Mouse (Mus musculus): ENCODE measurements around the gene Phf1. TPM values are rescaled to one million over a fixed set of nuclear protein-coding genes. Genes with fewer than 3 reads are reported as not detected.

Gene Phf1
- polyA plus RNA-seq, 1 experiment from 2014 or later = 2.8 TPM

DNA sequence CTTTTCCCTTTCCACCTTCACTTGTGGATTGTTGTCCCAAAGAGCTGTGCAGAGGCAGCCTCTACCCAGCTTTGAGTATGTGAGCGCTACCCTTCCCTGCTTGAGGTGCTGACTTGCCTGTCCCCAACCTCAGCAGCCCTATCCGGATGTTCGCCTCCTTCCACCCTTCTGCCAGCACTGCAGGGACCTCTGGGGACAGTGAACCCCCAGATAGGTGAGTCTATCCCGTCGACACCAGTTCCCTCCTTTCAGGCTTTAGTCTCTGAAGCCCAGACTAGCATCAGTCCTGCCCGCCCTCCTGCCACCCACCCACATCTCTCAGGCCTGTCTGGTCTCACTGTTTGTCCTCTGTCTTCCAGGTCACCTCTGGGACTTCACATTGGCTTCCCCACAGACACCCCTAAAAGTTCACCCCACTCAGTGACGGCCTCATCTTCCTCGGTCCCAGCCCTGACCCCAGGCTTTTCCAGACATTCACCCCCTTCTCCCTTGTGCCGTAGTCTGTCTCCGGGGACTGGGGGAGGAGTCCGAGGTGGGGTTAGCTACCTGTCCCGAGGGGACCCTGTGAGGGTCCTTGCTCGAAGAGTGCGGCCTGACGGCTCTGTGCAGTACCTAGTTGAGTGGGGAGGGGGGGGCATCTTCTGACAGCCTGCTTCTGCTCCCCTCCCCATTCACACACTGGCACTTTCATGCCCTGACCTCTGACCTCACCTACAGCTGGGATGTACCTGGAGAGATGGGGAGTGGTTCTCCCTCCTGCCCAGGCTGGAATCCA, 4.3 kb downstream of the Phf1 start:
- H3K27me3 ChIP-seq (ENCODE audit: poor library complexity, severe bottlenecking) = no peaks in the 10 kb centered on the region
- H3K27ac ChIP-seq = no peak overlapping the region
- WGBS = 91% methylated on average over 15 of the region's 15 CpGs
- no peaks in the 10 kb centered on the region for H3K9me3 ChIP-seq
- DNase-seq (ENCODE audit: extremely low spot score, low spot score) = no peak
- H3K4me1 ChIP-seq = peaks cover 66% of the 10 kb centered on the region
- H3K4me3 ChIP-seq = peak overlapping the region; percentile 84; the same call in 1 of the 2 replicates
- H3K36me3 ChIP-seq (replicated peaks) = peaks cover 43% of the 10 kb centered on the region

DNA sequence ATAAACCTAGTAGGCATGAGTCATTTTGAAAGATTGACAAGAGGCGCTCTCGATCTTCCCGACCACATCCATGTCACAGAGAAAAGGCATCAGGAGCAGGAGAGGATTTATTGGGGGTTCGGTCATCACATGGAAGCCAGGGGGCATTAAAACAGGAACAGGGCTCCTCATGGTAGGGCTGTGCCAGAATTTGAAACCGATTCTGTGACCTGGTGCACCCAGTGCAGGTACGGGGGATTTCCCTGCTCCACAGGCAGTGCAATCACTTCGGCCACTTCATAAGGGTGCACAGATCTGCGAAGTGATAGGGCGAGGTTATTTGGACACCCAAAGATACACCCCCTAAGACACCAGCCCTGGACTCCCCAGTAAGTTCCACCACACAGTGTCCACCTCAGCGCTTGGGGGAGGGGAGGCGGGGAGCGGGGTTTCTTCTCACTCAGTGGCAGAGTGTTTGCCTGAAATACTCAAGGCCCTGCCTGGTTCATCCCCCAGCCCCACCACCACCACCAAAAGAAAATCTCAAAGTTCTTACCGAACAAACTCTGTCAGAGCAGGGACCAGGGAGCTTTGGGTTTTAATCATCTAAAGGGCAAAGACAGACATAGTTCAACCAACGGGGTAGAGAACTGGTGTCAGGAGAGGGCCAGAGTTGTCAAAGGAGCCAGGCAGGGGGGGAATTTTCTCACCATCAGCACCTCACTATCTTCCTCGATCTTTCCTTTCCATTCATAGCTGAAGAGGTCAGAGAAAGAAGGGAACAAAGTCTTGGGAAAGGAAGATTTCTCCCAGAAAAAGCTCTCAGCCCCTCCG, 5.2 kb downstream of the Phf1 start:
- WGBS = 63% methylated on average over 16 of the region's 16 CpGs
- Histone ChIP-seq H3K27me3 (ENCODE audit: poor library complexity, severe bottlenecking) (no peaks in the 10 kb centered on the region), H3K4me1 (peaks cover 66% of the 10 kb centered on the region), H3K9me3 (no peaks in the 10 kb centered on the region), H3K4me3 (peak overlapping the region; percentile 84), H3K36me3 (replicated peaks) (peaks cover 42% of the 10 kb centered on the region), H3K27ac (peak overlapping the region; percentile 96)
- no peak for DNase-seq (ENCODE audit: extremely low spot score, low spot score)

DNA sequence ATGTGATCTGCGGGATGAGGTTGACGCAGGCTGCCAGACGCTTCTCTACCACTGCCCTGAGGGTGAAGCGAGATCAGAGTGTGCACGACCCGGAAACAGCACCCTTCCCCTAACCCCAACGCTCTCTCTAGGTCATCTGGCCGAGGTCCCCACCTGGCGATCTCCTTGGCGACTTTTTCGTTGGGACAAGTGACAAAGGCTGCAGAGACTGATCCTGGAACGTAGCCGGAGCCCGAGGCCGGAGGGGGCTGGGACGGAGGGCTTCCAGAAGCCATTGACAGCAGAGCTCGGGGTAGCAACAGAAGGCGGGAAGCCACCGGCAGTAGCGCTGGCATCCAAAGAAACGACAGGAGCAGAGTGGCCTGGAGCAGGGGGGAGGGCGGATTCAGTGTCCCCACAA, 5.9 kb downstream of the Phf1 start:
- Histone ChIP-seq H3K9me3 (no peaks in the 10 kb centered on the region), H3K4me1 (peaks cover 60% of the 10 kb centered on the region), H3K27ac (peak overlapping the region; percentile 96), H3K27me3 (ENCODE audit: poor library complexity, severe bottlenecking) (no peaks in the 10 kb centered on the region), H3K4me3 (peak overlapping the region; percentile 84), H3K36me3 (replicated peaks) (peaks cover 42% of the 10 kb centered on the region)
- peak; percentile 39 for DNase-seq (ENCODE audit: extremely low spot score, low spot score)
- WGBS = under 1% methylated on average over 22 of the region's 22 CpGs

DNA sequence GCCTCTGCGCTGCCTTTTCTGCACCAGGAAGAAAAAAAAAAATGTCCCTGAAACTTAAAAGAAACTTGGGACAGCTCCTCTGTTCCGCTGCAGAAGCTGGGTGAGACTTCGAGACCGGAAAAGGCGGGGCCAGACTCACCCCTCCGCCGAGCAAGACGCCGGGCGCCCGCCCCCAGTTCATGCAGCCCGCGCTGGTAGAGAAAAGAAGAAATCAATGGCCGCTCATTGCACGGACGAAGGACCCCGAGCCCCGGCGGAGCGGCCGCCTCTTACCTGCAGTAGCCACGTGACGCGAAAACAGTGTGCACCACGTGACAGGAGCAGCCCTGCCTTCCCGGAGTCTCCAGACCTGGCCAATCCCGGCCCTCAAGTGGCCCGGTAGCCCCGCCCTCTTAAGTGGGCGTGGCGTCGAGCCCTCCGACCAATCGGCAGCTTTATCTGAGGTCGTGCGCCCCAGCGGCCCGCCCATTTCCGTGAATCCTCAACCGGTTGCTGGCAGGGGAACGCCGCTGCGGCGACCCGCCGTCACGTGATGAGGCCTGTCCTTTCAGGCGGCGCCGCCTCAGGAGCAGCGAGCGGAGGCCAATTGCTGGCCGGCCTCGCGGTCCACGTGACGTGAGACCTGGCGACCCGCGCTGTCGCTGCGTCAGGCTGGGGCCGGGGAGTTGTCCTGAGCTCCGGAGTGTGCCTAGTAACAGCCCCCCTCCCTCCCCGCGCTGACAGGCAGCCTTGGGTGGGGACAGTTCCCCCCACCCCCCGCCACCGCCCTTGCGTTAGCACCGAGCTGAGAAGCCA, 6.5 kb downstream of the Phf1 start, which contains the start of gene Cuta:
Cuta (minus strand) TSS at position 392 of the 795 bp plus-strand sequence.
- WGBS = under 1% methylated on average over 69 of the region's 70 CpGs
- peak within 1 kb of the TSS; percentile 84 for H3K4me3 ChIP-seq
- peaks cover 58% of the 10 kb centered on the region for H3K4me1 ChIP-seq
- peaks cover 39% of the 10 kb centered on the region for H3K36me3 ChIP-seq (replicated peaks)
- DNase-seq (ENCODE audit: extremely low spot score, low spot score) = peak; percentile 99
- peak within 1 kb of the TSS; percentile 96 for H3K27ac ChIP-seq
- no peaks in the 10 kb centered on the region for H3K9me3 ChIP-seq
- 0 out of 2 replicates have a peak, but pooled peaks cover 1% of the 10 kb centered on the region for H3K27me3 ChIP-seq (ENCODE audit: poor library complexity, severe bottlenecking)

DNA sequence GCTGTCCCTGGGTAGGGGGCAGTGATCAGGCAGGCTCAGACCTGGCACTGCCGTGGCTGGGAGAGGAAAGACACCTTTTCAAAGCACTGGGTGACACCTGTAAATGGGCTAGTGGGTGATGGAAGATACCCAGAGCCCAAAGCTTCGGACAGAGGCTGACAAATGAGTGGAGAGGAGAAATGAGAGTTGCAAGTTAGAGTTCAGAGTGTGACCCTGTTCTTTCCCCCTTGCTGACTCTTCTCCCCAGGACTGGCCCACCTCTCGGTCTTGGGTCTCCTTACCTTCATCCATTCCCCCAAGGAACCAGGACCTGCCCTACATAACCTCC, 7.1 kb downstream of the Phf1 start:
- 4% methylated on average over 3 of the region's 3 CpGs for WGBS
- no peak for DNase-seq (ENCODE audit: extremely low spot score, low spot score)

DNA sequence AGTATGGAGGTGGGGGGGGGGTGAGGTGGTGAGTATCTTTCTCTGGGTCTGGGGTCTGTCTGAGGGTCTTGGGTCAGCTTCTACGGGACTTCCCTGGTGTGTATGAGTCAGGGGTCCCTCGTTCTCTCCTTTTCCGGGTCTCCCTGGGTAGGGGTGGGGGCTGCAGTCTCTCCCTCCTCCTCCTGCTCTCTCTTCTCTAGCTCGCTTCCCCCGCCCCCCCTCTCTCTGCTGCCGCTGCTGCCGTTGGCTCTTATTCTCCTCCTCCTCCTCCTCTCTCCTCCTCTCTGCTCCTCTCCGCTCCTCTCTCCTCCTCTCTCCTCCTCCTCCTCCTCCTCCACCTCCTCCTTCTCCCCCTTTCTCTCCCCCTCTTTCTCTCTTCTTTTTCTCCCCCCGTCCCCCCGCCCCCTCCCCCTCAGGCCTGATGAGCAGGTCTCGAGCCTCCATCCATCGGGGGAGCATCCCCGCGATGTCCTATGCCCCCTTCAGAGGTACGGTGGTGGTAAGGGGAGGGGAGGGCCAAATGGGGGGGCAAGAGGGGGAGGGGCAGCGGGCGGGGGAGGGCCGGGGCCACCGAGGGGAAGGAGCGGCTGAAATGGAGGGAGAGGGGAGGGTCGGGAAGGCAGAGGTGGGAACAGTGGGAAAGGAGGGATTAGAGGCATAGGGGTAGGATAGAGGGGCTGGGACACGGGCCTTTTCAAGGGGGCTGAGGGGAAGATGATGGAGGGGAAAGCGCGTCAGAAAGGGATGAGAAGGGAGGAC, 8.4 kb downstream of the Phf1 start, which contains the start of gene Syngap1:
Syngap1 (plus strand) TSS at position 223 of the 759 bp plus-strand sequence.
- peaks cover 77% of the 10 kb centered on the region for H3K4me1 ChIP-seq
- H3K27ac ChIP-seq = peak within 1 kb of the TSS; percentile 96
- WGBS = under 1% methylated on average over 23 of the region's 24 CpGs
- peaks cover 33% of the 10 kb centered on the region for H3K36me3 ChIP-seq (replicated peaks)
- H3K27me3 ChIP-seq (ENCODE audit: poor library complexity, severe bottlenecking) = peaks cover 14% of the 10 kb centered on the region; the same call in 1 of the 2 replicates
- peak within 1 kb of the TSS; percentile 84 for H3K4me3 ChIP-seq
- DNase-seq (ENCODE audit: extremely low spot score, low spot score) = peak; percentile 52
- H3K9me3 ChIP-seq = no peaks in the 10 kb centered on the region

More for the DNA sequence above, 7.1 kb downstream of the Phf1 start:
- H3K4me1 ChIP-seq = peaks cover 64% of the 10 kb centered on the region
- H3K9me3 ChIP-seq = no peaks in the 10 kb centered on the region
- 0 out of 2 replicates have a peak, but pooled peaks cover 7% of the 10 kb centered on the region for H3K27me3 ChIP-seq (ENCODE audit: poor library complexity, severe bottlenecking)
- peaks cover 39% of the 10 kb centered on the region for H3K36me3 ChIP-seq (replicated peaks)
- peak overlapping the region; percentile 84 for H3K4me3 ChIP-seq
- peak overlapping the region; percentile 96 for H3K27ac ChIP-seq

DNA sequence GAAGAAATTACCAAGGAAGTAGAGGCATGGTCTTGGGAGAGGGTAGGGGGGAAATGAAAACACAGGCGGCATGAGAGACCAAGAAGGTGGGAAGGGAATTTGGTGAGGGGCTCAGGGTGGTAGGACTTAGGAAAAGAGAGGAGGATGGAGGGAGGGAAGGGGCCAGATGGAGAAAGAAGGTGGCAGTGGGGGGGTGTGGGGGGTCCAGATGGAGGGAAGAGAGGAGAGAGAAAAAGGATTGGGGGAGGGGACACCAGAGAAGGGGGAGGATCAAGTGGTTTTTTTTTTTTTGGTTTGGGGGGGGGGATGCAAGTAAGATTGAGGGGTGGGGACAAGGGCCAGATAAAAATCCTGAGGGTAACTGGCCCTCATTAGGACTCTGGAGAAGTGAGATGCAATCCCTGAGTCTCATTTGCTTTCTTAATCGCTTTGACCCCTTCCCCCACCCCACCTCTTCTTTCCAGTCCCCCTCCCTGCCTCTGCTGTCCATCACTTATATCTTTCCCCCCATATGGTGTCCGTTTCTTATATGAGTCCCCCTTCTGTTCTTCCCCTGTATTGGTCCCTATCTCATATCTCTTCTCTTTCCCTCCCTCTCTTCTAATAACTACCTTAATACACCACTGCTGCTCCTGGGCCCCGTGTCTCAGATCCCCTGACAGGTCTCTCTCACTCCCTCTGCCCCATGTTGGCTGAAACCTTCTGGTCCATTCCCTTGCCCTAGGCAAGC, 9.2 kb downstream of the Phf1 start:
- H3K36me3 ChIP-seq (replicated peaks) = peaks cover 25% of the 10 kb centered on the region
- H3K4me3 ChIP-seq = peak overlapping the region; percentile 84
- H3K4me1 ChIP-seq = peaks cover 83% of the 10 kb centered on the region
- H3K27ac ChIP-seq = peak overlapping the region; percentile 96
- DNase-seq (ENCODE audit: extremely low spot score, low spot score) = no peak
- WGBS = 12% methylated on average over 4 of the region's 4 CpGs
- H3K27me3 ChIP-seq (ENCODE audit: poor library complexity, severe bottlenecking) = peaks cover 14% of the 10 kb centered on the region; the same call in 1 of the 2 replicates
- no peaks in the 10 kb centered on the region for H3K9me3 ChIP-seq

DNA sequence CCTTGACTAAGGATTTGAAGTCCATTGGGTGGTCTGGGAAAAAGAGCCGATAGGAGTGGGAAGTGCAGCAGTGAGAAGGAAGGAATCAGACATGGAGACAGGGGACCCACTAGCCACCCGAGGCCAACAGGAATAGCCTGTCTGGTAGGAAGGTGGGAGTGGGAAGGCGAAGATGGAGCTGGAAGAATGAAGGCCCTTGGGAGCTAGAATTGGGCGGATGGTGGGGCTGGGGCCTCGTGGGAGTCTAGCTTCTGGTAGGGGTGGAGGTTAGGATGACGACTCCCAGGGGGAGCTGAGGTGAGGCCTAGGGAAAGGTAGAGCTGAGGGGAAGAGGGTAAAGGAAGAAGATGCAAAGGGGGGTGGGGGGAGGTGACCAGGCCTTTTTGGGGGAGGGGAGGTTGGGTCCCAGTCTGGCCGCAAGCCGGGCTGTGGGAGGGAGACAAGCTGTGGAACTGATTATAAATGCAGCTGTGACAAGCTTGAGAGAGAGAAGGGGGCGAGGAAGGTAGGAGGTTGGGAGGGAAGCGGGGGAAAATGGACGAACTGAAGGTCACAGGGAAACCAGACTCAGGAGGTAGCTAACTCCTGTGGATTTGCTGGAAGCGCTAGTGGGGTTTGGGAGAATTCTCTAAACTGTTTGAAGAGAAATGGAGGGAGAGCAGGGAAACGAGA, 13.1 kb downstream of the Phf1 start:
- peak overlapping the region; percentile 61 for H3K4me3 ChIP-seq
- DNase-seq (ENCODE audit: extremely low spot score, low spot score) = no peak
- peaks cover 14% of the 10 kb centered on the region for H3K36me3 ChIP-seq (replicated peaks)
- 28% methylated on average over 13 of the region's 13 CpGs for WGBS
- no peaks in the 10 kb centered on the region for H3K9me3 ChIP-seq
- peaks cover 14% of the 10 kb centered on the region; the same call in 1 of the 2 replicates for H3K27me3 ChIP-seq (ENCODE audit: poor library complexity, severe bottlenecking)
- H3K27ac ChIP-seq = peak overlapping the region; percentile 89
- peaks cover 88% of the 10 kb centered on the region for H3K4me1 ChIP-seq

DNA sequence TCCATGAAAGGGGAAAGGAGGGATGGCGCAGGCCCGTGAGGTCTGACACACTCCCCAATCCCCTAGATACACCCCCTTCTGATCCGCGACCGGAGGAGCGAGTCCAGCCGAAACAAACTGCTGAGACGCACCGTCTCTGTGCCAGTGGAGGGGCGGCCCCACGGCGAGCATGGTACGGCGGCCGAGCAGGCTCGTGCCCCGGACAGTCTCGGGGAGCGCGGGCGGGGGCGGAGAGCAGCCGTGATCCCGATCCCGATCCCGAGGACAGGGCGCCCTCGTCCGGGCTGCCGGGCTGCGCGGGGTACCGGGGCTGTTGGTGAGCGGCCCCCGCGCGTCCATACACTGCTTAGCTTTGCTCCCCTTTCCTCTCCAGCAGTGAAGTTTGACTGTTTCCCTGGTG, 13.7 kb downstream of the Phf1 start:
- H3K27me3 ChIP-seq (ENCODE audit: poor library complexity, severe bottlenecking) = peaks cover 14% of the 10 kb centered on the region; the same call in 1 of the 2 replicates
- peak overlapping the region; percentile 89 for H3K27ac ChIP-seq
- H3K9me3 ChIP-seq = no peaks in the 10 kb centered on the region
- DNase-seq (ENCODE audit: extremely low spot score, low spot score) = peak; percentile 71
- peaks cover 88% of the 10 kb centered on the region for H3K4me1 ChIP-seq
- peaks cover 14% of the 10 kb centered on the region for H3K36me3 ChIP-seq (replicated peaks)
- H3K4me3 ChIP-seq = peak overlapping the region; percentile 61
- WGBS = under 1% methylated on average over 37 of the region's 37 CpGs

DNA sequence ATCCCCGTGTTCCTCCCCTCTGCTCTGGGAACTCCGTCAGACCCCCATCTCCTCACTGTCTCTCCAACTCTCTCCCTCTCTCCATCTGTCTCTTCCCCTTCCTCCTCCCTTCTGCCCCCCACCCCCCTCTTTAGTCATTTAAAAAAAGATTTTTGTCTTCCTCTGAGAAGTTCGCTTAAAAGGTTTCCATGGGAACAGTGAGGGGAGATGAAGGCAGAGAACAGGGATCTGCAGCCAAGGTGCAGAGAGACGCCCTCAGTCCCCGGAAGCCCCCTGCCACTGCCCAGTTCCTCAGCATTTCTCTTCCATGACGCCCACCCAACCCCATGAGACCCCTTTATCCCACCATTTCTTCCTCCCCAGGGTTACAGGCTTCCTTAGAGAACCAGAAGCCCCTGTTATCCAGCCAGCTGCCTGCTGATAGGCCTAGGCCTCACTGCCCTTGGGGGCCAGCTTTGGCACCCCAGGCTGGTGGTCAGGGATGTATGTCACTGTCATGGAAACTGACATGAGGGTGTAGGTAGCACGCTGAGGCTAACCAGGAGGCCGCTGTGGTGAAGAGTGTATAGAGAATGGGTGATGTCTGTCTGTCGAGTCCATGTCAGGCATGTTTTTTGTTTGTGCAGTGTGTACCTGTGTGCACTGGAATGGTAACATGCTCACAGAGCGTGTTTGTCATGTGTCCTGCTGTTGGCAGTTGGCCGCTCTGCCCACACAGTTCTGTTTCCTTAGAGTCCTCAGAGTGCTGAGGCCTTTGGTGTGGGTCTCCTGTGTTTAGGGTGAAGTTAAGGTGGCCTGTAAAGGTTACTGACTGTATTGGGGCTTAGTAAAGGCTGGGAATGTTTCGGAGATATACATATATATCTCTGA, 14.6 kb downstream of the Phf1 start:
- H3K4me1 ChIP-seq = peaks cover 88% of the 10 kb centered on the region
- 38% methylated on average over 12 of the region's 12 CpGs for WGBS
- no peak for DNase-seq (ENCODE audit: extremely low spot score, low spot score)
- H3K27ac ChIP-seq = peak overlapping the region; percentile 89
- peaks cover 15% of the 10 kb centered on the region for H3K36me3 ChIP-seq (replicated peaks)
- peak overlapping the region; percentile 61 for H3K4me3 ChIP-seq
- H3K9me3 ChIP-seq = no peaks in the 10 kb centered on the region
- peaks cover 19% of the 10 kb centered on the region for H3K27me3 ChIP-seq (ENCODE audit: poor library complexity, severe bottlenecking)

Measured in forebrain, embryonic 10.5 days (tissue).